Mouse (Mus musculus) testis, adult 2 months (tissue): Measurements from ENCODE around the gene Kcnt2. TPM values are rescaled to one million over a fixed set of nuclear protein-coding genes. Genes with fewer than 3 reads are reported as not detected.

Source experiments
- H3K27ac ChIP-seq: fragments of 200-500 bp; 2 replicates; pipeline ENCODE4 v1.5.1; 2012; ENCODE audit warnings: low read depth, low read length; ENCODE audit not compliant: control insufficient read depth, insufficient read depth
- H3K27me3 ChIP-seq: fragments of 200-500 bp; 2 replicates; pipeline ENCODE4 v1.6.1; 2012; ENCODE audit warnings: mild to moderate bottlenecking, low read length, moderate library complexity; ENCODE audit not compliant: control insufficient read depth, insufficient read depth
- H3K36me3 ChIP-seq: fragments of 200-500 bp; 2 replicates; pipeline ENCODE4 v1.6.1; 2012; ENCODE audit warnings: mild to moderate bottlenecking, low read length; ENCODE audit not compliant: control insufficient read depth, insufficient read depth
- H3K4me1 ChIP-seq: fragments of 200-500 bp; 2 replicates; pipeline ENCODE4 v1.6.1; 2012; ENCODE audit warnings: low read length; ENCODE audit not compliant: control insufficient read depth, insufficient read depth
- H3K4me3 ChIP-seq: fragments of 200-500 bp; 2 replicates; pipeline ENCODE4 v1.5.1; 2012; ENCODE audit warnings: low read depth, mild to moderate bottlenecking, low read length, moderate library complexity, mixed read lengths; ENCODE audit not compliant: control insufficient read depth
- CTCF ChIP-seq: fragments of 200-500 bp; IDR thresholded peaks from 2 replicates; pipeline ENCODE4 v1.5.1; 2012; ENCODE audit warnings: low read depth, mild to moderate bottlenecking, inconsistent platforms, low read length, moderate library complexity; ENCODE audit not compliant: control insufficient read depth, insufficient read depth, insufficient replicate concordance
- POLR2A ChIP-seq: fragments of 200-500 bp; IDR thresholded peaks from 2 replicates; pipeline ENCODE4 v1.6.1; 2012; ENCODE audit warnings: low read depth, mild to moderate bottlenecking, inconsistent platforms, low read length, moderate library complexity; ENCODE audit not compliant: control insufficient read depth
- polyA plus RNA-seq: library from polyadenylated mRNA; depleted of rRNA; stranded (reverse); fragments of >200 nt; gene quantifications from 2 replicates; pipeline ENCODE4 v1.2.3, GENCODE M21; 2012

Kcnt2 gene
- polyA plus RNA-seq, 1 experiment: 0.06 TPM

DNA sequence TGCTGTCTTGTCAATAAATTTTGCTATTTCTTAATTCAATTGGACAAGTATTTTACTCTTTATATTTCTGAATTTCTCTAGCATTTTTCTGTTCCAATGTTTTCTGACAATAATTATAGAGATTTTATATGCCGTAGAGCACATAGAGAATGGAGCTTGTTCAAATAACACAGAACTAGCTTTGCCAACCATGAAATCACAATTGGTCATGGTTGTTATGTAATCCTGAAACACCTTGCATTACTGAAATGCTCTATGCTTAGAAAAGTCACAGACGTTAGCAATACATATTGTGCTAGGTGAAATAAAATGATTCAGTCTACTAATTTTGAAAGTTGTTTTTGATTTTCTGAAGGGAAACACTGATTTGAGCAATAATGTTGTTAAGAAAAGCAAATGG lies 118.8 kb downstream of the Kcnt2 start:
- Histone ChIP-seq H3K27ac (no peak overlapping the region), H3K36me3 (no peaks in the 10 kb centered on the region), H3K4me3 (no peak overlapping the region), H3K4me1 (no peaks in the 10 kb centered on the region), H3K27me3 (no peaks in the 10 kb centered on the region)
- TF ChIP-seq CTCF: no peak
- no peak for TF ChIP-seq POLR2A

DNA sequence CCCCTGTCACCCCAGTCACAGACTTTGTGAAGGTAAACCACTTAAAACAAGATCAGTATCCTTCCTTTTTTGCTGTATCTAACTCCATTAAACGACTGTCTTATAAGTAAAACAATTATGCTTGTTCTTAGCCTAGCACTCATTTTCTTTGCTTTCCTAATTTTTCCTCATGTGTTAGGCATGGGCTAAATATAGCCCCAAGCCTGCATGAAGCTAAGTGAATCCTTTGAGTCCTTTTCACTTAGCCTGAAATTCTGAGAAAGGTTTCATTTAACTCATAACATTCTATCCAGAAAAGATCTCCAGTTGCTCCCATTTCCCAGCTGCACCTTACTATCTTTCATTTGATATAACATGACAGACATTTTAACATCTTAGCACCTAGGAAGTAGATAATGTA lies 127.6 kb downstream of the Kcnt2 start:
- H3K4me1 ChIP-seq: no peaks in the 10 kb centered on the region
- no peaks in the 10 kb centered on the region for H3K36me3 ChIP-seq
- TF ChIP-seq POLR2A (no peak), CTCF (no peak)
- H3K4me3 ChIP-seq: no peak overlapping the region
- no peaks in the 10 kb centered on the region for H3K27me3 ChIP-seq
- no peak overlapping the region for H3K27ac ChIP-seq

DNA sequence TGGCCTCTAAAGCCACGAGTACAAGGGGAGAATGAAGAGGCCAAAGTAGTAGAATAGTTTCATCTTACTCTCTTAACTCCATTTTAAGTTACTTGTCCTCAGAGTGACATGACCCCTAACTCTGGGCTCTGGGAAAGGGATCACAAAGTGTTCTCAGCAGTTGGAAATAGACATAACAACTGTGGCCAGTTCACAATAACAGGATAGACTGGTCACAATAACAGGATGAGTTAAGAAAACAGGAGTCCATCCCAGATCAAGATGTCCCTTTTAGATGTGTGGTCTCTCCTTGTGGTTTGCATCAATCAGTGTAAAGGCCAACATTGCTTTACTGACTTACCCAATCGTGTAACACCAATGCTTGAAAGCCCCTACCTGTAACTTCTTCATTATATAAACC lies 132.8 kb downstream of the Kcnt2 start:
- TF ChIP-seq CTCF: no peak
- no peak for TF ChIP-seq POLR2A
- Histone ChIP-seq H3K36me3 (no peaks in the 10 kb centered on the region), H3K27ac (no peak overlapping the region), H3K27me3 (no peaks in the 10 kb centered on the region), H3K4me1 (no peaks in the 10 kb centered on the region), H3K4me3 (no peak overlapping the region)

DNA sequence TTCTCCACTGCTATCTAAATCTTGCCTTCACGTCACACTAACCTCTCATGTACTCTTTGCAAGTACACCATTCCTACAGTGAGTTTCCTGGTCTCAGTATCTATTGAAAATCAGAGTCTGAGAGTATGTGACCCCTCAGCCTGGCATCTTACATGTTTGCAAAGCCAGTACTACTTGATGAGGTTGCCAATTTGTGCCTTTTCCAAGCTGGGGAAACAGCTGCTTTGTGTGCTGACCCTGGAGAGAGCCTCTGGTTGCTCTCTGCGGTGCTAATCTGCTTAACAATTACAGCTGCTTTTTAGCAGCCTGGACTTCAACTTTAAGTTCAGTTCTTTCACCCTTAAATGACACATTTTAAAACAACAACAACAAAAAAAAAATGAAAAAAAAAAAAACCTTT lies 133.6 kb downstream of the Kcnt2 start:
- H3K4me1 ChIP-seq: no peaks in the 10 kb centered on the region
- no peaks in the 10 kb centered on the region for H3K36me3 ChIP-seq
- H3K4me3 ChIP-seq: no peak overlapping the region
- TF ChIP-seq CTCF (no peak), POLR2A (no peak)
- H3K27me3 ChIP-seq: no peaks in the 10 kb centered on the region
- no peak overlapping the region for H3K27ac ChIP-seq

DNA sequence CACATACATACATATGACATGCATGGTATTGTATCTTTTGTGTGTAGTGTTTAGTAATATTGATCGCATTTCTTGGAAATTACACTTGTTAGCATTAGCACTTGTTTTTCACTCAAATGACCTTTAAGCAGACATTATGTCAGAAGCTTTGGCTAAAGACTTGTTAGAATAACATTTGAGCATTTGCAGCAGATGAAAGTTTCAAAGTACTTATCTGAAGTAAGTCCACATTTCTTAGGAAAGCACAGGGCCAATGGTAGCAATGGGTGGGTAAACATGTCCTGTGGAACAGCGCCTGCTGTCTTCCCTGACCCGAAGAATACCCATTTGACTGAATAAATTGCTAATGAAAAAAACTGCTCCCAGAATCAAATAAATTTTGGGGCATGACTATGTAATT lies 135.1 kb downstream of the Kcnt2 start:
- H3K27ac ChIP-seq: no peak overlapping the region
- no peak for TF ChIP-seq POLR2A
- no peak for TF ChIP-seq CTCF
- no peaks in the 10 kb centered on the region for H3K27me3 ChIP-seq
- no peak overlapping the region for H3K4me3 ChIP-seq
- no peaks in the 10 kb centered on the region for H3K36me3 ChIP-seq
- H3K4me1 ChIP-seq: no peaks in the 10 kb centered on the region

DNA sequence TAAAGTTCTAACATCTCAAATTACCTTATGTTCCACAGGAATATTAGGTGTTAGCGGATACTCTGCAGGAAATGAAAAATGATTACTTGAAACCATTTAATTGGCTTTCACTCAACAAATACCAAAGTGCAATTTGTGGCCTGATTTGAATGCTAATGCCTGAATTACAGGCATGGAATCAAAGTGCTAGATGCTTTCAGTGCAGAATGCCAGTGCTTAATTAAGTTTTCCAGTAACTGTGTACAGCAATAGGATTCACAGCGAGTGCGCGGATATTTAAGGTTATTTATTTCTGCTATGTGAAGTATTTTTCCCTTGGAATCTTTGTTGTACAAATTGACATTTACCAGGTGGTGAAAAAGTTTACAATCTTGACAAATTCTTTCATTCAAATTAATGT lies 144.3 kb downstream of the Kcnt2 start:
- Histone ChIP-seq H3K4me3 (no peak overlapping the region), H3K4me1 (no peaks in the 10 kb centered on the region), H3K36me3 (no peaks in the 10 kb centered on the region), H3K27ac (no peak overlapping the region), H3K27me3 (no peaks in the 10 kb centered on the region)
- TF ChIP-seq POLR2A (no peak), CTCF (no peak)

DNA sequence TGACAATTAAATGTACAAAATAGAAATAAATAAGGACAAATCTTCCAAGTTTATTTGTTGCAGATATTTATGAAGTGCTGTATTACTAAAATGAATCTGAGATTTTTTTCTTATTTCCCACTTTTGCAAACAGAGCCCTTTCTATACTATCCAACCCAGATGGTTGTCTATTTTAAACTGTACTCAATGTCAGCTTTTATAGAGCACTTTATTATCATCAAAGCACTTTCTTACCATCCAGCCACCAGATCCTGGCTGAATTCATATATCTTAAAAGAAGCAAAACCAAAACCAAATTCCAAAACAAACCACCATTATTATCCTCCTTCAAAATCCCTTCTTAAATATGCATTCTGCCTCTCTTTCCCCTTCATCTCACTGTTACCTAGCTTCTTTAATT lies 151.8 kb downstream of the Kcnt2 start:
- Histone ChIP-seq H3K27ac (no peak overlapping the region), H3K36me3 (no peaks in the 10 kb centered on the region), H3K4me3 (no peak overlapping the region), H3K27me3 (no peaks in the 10 kb centered on the region), H3K4me1 (no peaks in the 10 kb centered on the region)
- TF ChIP-seq CTCF: no peak

DNA sequence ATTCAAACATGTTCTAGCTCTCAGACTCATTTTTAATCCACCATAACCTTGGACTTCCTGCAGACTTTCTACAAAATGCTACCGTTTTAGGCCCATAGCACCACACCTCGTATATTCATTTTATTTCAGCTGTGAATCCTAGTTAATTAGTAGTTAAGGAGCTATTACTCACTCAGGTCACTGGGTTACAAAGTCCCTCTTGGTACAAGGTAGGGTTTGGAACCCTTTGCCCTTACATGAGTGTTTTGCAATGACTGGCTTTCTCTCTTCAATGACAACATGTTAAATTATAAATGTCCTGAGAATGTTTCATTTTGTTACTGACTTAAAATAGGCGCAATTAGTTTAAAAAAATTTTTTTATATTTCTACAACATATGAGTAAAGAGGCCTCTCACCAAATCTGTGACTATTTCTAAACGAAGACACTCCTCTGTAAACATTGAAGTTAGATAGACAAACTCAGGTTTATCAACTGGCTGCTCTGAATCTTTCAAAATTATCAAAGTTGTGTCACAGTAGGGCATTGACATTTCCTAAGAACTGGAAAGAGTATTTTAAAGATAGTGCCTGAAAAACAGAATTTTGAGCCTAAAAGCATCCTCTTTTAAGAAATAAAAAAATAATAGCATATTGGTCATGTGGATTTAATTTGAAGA lies 160.8 kb downstream of the Kcnt2 start:
- no peaks in the 10 kb centered on the region for H3K27me3 ChIP-seq
- no peaks in the 10 kb centered on the region for H3K36me3 ChIP-seq
- H3K4me3 ChIP-seq: no peak overlapping the region
- no peaks in the 10 kb centered on the region for H3K4me1 ChIP-seq
- H3K27ac ChIP-seq: no peak overlapping the region
- TF ChIP-seq POLR2A (no peak), CTCF (no peak)
